Mouse (Mus musculus) stomach, embryonic 16.5 days (tissue): ENCODE results near the gene Lmx1b. TPM values are rescaled to one million over a fixed set of nuclear protein-coding genes. Genes with fewer than 3 reads are reported as not detected.
A peak's percentile ranks its signal among the peaks of the same experiment; 100 is the strongest.

Experiments
- ATAC-seq: fragments of 200-750 bp; cut with Nextera tagmentation; 2 replicates; pipeline ENCODE4 v1.8.0; 2017; ENCODE audit warnings: moderate number of reproducible peaks, moderate TSS enrichment; ENCODE audit not compliant: insufficient read depth, low FRiP score
- H3K27ac ChIP-seq: fragments of 300-500 bp; sonication (generic); 2 replicates; pipeline ENCODE4 v1.5.1; 2014; ENCODE audit warnings: low read length
- H3K27me3 ChIP-seq: fragments of 300-500 bp; sonication (generic); 2 replicates; pipeline ENCODE4 v1.6.1; 2014; ENCODE audit warnings: low read length, control low read depth, mixed read lengths; ENCODE audit not compliant: control insufficient read depth, insufficient read depth
- H3K36me3 ChIP-seq: fragments of 300-500 bp; sonication (generic); 2 replicates; pipeline ENCODE4 v1.6.1; 2014; ENCODE audit warnings: low read length; ENCODE audit not compliant: control insufficient read depth, insufficient read depth
- H3K4me1 ChIP-seq: fragments of 300-500 bp; sonication (generic); 2 replicates; pipeline ENCODE4 v1.6.1; 2014; ENCODE audit warnings: low read length, control low read depth, mixed read lengths; ENCODE audit not compliant: control insufficient read depth, insufficient read depth
- H3K4me2 ChIP-seq: fragments of 300-500 bp; sonication (generic); 2 replicates; pipeline ENCODE4 v1.6.1; 2014; ENCODE audit warnings: low read depth, low read length, mixed read lengths
- H3K4me3 ChIP-seq: fragments of 300-500 bp; sonication (generic); replicated peaks from 2 replicates; pipeline ENCODE4 v1.5.1; 2014; ENCODE audit warnings: mild to moderate bottlenecking, low read length
- H3K9ac ChIP-seq: fragments of 300-500 bp; sonication (generic); 2 replicates; pipeline ENCODE4 v1.6.1; 2014; ENCODE audit warnings: low read length
- H3K9me3 ChIP-seq: fragments of 300-500 bp; sonication (generic); replicated peaks from 2 replicates; pipeline ENCODE4 v1.6.1; 2016; ENCODE audit warnings: low read length, control low read depth; ENCODE audit not compliant: control insufficient read depth
- WGBS: fragments of 180-500 bp; shearing (Covaris S2); extraction: QIAGEN DNeasy Blood & Tissue Kit; methylation state at CpG from one replicate; pipeline ENCODE4 v1.1.7; 2014; 5-methylcytosine and 5-hydroxymethylcytosine counted together
- polyA plus RNA-seq: library from polyadenylated mRNA; unstranded; fragments of >200 nt; fragmentation: Nextera tagmentation; extraction: Ambion mirVana; gene quantifications from 2 replicates; pipeline ENCODE4 v1.2.1, GENCODE M21; 2015

Lmx1b gene
- polyA plus RNA-seq, 1 experiment from 2014 or later = not detected

DNA sequence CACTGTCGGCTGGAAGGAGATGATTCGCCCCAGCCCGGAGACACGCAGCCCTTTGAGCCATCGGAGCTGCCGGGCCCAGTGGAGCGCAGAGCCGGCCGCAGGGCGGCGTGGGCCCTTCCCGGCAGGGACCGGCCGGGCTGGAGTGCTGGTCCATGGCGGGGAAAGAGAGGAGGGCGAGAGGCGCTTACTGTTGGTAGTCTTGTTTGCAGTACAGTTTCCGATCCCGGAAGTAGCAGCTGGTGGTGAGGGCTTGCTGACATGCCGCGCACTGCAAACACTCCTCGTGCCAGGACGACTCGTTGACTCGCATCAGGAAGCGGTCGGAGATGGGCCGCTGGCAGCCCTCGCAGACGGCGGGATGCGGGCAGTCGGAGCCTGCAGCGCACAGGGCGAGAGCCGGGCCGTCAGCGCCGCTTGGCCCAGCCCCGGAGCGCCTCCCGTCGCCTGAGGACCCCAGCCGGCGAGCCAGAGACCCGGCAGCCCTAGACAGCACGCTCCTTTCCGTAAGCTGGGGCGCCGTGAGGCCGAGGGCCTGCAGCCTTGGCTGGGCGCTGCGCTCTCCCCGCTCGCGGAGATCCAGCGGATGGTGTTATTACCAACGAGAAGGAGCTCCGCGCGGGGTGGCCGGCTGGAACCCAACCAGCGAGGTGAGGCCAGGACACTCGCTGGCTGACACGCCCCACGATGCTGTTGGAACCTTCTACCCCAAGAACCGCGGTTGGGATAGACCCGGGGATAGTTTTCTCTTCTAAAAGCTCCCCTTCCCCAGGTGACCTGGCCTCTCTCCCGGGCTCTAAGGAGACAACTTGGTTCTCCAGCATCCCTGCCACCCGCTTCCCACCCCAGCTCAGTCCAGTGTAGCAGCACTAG lies 775 bp downstream of the Lmx1b start:
- peak overlapping the region; percentile 43 for H3K4me2 ChIP-seq
- H3K9me3 ChIP-seq = no peaks in the 10 kb centered on the region
- no peak overlapping the region for H3K27ac ChIP-seq
- peaks cover 93% of the 10 kb centered on the region for H3K27me3 ChIP-seq
- peak overlapping the region; percentile 47 for H3K4me3 ChIP-seq
- H3K9ac ChIP-seq = peak overlapping the region; percentile 21; the same call in 1 of the 2 replicates
- 1% methylated on average over 70 of the region's 71 CpGs for WGBS
- H3K36me3 ChIP-seq = no peaks in the 10 kb centered on the region
- H3K4me1 ChIP-seq = peaks cover 21% of the 10 kb centered on the region
- ATAC-seq = no peak

DNA sequence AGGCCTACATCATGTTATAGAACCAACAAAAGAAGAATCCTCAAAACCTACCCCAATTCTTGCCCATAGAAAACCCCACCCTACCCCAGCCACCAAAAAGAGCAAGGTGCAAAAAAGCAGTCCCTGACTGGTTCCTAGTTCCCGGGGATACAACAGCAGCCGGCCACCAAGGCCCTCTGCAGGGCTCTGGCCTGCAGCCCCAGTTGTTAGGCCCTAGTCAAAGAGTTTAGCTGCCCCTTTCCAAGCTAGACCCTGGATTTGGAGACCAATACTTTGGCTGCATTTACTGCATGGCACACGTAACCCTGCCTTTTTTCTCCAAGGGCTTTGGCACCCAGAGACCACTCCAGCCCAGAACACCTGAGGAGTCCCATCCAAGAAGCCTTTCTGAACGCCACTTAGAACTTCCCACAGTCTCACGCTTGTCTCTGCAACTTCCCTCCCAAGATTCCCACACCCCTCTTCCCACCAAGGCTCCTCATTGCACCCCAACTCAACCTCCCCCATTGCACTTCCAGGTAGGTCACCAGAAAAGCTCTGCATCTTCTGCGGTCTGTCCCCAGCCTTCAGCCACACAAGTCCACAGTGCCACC lies 2.1 kb downstream of the Lmx1b start:
- Histone ChIP-seq H3K36me3 (no peaks in the 10 kb centered on the region), H3K27me3 (peaks cover 93% of the 10 kb centered on the region), H3K4me1 (peaks cover 21% of the 10 kb centered on the region), H3K9me3 (no peaks in the 10 kb centered on the region), H3K4me3 (no peak overlapping the region), H3K4me2 (no peak overlapping the region), H3K9ac (no peak overlapping the region), H3K27ac (no peak overlapping the region)
- ATAC-seq = no peak
- WGBS = 55% methylated on average over 6 of the region's 6 CpGs

DNA sequence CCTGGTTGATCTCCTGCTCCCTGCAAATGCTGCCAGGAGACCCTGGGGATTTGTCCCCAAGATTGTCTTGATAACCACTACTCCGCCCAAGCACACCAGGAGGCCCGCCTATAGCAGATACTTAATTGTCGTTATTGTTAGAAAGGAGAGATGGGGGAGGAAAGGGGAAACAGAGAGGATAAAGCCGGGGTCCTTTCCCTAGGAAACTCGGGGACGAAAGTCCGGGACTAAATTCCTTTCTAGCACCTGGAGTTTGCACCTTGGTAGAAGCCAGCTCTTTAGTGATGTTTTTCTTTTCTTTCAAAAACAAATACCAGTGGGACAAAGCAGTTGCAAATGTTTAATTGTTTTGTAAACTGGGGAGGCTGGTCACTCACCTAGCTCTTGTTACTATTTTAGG lies 3.0 kb downstream of the Lmx1b start:
- WGBS = 13% methylated on average over 7 of the region's 7 CpGs
- Histone ChIP-seq H3K27ac (no peak overlapping the region), H3K36me3 (no peaks in the 10 kb centered on the region), H3K9ac (no peak overlapping the region), H3K9me3 (no peaks in the 10 kb centered on the region), H3K4me3 (no peak overlapping the region), H3K27me3 (peaks cover 94% of the 10 kb centered on the region), H3K4me1 (peaks cover 13% of the 10 kb centered on the region), H3K4me2 (no peak overlapping the region)
- no peak for ATAC-seq

DNA sequence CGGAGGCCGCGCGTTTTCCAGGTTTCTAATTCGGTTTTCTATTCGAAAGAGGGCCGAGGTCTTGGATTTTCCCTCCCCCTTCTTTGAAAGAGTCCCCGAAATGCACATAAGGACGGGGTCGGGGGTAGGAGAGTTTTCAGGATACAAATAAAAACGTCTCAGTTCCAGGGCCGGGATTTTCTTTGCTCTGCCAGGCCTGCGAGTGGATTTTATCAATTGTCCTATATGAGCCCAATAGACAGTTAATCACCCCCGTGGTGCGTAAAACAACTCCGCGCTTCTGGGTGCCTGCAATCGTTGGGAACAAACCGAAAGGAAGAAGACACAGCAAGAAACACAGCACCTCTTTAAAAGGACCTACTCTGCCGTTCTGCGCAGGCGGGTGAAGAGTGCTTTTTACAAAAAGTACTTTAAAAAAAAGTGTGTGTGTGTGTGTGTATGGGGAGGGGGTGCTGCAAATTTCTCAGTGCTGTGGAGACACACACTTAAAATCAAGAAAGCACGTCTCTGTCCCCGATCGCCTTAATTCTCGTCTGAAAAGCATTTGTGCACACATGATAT lies 3.6 kb downstream of the Lmx1b start:
- H3K36me3 ChIP-seq = no peaks in the 10 kb centered on the region
- no peak overlapping the region for H3K4me3 ChIP-seq
- no peak for ATAC-seq
- no peak overlapping the region for H3K9ac ChIP-seq
- H3K9me3 ChIP-seq = no peaks in the 10 kb centered on the region
- H3K4me2 ChIP-seq = no peak overlapping the region
- H3K27ac ChIP-seq = no peak overlapping the region
- peaks cover 11% of the 10 kb centered on the region; the same call in 1 of the 2 replicates for H3K4me1 ChIP-seq
- 4% methylated on average over 26 of the region's 26 CpGs for WGBS
- H3K27me3 ChIP-seq = peaks cover 94% of the 10 kb centered on the region

DNA sequence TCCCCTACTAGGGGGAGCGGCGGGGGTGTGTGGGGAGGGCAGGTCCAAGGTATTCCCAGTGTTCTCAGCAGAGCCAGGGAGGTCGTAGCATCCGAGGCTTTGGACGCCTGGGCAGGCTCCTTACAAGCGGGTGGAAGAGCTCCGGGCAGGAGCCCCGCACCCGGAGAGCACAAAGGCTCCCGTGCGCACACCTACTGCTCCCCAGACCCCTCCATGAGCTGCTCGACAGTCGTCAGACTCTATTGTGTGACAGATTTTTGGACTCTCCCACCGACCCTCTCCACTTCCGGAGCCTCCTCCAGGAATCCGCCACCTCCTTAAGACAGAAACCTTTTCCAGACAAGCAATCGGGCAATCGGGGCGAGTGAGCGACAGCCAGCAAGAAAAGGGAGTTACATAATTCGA lies 4.2 kb downstream of the Lmx1b start:
- Histone ChIP-seq H3K27me3 (peaks cover 94% of the 10 kb centered on the region), H3K4me2 (no peak overlapping the region), H3K36me3 (no peaks in the 10 kb centered on the region), H3K4me3 (no peak overlapping the region), H3K27ac (no peak overlapping the region), H3K9ac (no peak overlapping the region), H3K4me1 (peaks cover 11% of the 10 kb centered on the region; the same call in 1 of the 2 replicates), H3K9me3 (no peaks in the 10 kb centered on the region)
- ATAC-seq = no peak
- WGBS = 2% methylated on average over 21 of the region's 21 CpGs

- Histone ChIP-seq H3K9me3 (no peaks in the 10 kb centered on the region), H3K36me3 (no peaks in the 10 kb centered on the region), H3K27ac (no peak overlapping the region), H3K9ac (no peak overlapping the region), H3K4me3 (no peak overlapping the region), H3K27me3 (peaks cover 94% of the 10 kb centered on the region), H3K4me2 (no peak overlapping the region), H3K4me1 (peaks cover 11% of the 10 kb centered on the region; the same call in 1 of the 2 replicates)
- WGBS = 4% methylated on average over 19 of the region's 19 CpGs
- ATAC-seq = no peak
These were observed 4.8 kb downstream of the Lmx1b start for GRCm38 (mm10) chr2:33635323-33636116.

DNA sequence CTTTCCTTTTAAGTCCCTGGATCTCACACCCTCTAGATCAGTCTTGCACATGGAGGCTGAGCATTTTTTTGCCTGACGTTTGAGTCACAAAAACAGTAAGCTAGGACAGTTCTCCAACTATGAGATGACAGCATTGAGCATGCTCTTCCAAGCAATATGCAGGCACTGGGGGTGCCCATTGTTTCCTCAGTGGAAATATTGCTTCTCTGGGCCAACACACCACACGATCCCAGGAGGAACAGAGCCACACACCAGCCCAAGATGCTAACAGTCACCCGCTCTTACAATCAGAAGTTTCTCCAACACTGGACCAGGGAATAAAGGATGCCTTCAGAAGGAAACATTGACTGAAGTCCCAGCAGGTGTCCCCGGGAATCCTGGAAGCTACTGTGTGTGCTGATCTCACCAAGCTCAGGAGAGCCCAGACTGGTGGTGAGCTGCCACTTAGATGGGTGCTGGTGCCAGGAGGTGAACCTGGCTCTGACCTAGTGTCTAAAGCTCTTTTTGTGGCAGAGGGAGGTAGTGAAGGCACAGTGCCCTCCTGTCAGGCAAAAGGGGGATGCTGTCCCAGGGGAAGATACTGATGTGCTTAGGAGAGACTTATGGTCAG lies 5.7 kb downstream of the Lmx1b start:
- Histone ChIP-seq H3K36me3 (no peaks in the 10 kb centered on the region), H3K27me3 (peaks cover 94% of the 10 kb centered on the region), H3K9ac (no peak overlapping the region), H3K4me3 (no peak overlapping the region), H3K27ac (no peak overlapping the region), H3K4me1 (peaks cover 8% of the 10 kb centered on the region; the same call in 1 of the 2 replicates), H3K4me2 (no peak overlapping the region), H3K9me3 (no peaks in the 10 kb centered on the region)
- WGBS = 27% methylated on average over 4 of the region's 4 CpGs
- no peak for ATAC-seq

GRCm38 (mm10) chr2:33633955-33634354 lies 6.4 kb downstream of the Lmx1b start:
- H3K9me3 ChIP-seq = no peaks in the 10 kb centered on the region
- ATAC-seq = no peak
- H3K36me3 ChIP-seq = no peaks in the 10 kb centered on the region
- H3K9ac ChIP-seq = no peak overlapping the region
- 14% methylated on average over 5 of the region's 5 CpGs for WGBS
- H3K27me3 ChIP-seq = peaks cover 94% of the 10 kb centered on the region
- no peak overlapping the region for H3K4me3 ChIP-seq
- no peak overlapping the region for H3K4me2 ChIP-seq
- H3K27ac ChIP-seq = no peak overlapping the region
- 0 out of 2 replicates have a peak, but pooled peaks cover 4% of the 10 kb centered on the region for H3K4me1 ChIP-seq
